Mouse (Mus musculus) neural tube, embryonic 12.5 days (tissue): Measurements from ENCODE around the gene Adad2. TPM values are rescaled to one million over a fixed set of nuclear protein-coding genes. Genes with fewer than 3 reads are reported as not detected.

ENCODE experiments used
- ATAC-seq: fragments of 200-750 bp; cut with Nextera tagmentation; 2 replicates; pipeline ENCODE4 v1.8.0; 2017; ENCODE audit warnings: low read depth, mild to moderate bottlenecking, moderate TSS enrichment, moderate library complexity; ENCODE audit not compliant: low FRiP score
- H3K27ac ChIP-seq: fragments of 300-500 bp; sonication (generic); 2 replicates; pipeline ENCODE4 v1.5.1; 2016
- H3K27me3 ChIP-seq: fragments of 300-500 bp; sonication (generic); replicated peaks from 2 replicates; pipeline ENCODE4 v1.6.1; 2016; ENCODE audit warnings: mild to moderate bottlenecking
- H3K36me3 ChIP-seq: fragments of 300-500 bp; sonication (generic); 2 replicates; pipeline ENCODE4 v1.6.1; 2016; ENCODE audit warnings: mild to moderate bottlenecking
- H3K4me1 ChIP-seq: fragments of 300-500 bp; sonication (generic); 2 replicates; pipeline ENCODE4 v1.6.1; 2016
- H3K4me2 ChIP-seq: fragments of 300-500 bp; sonication (generic); replicated peaks from 2 replicates; pipeline ENCODE4 v1.6.1; 2016; ENCODE audit warnings: mild to moderate bottlenecking
- H3K4me3 ChIP-seq: fragments of 300-500 bp; sonication (generic); 2 replicates; pipeline ENCODE4 v1.5.1; 2016
- H3K9ac ChIP-seq: fragments of 300-500 bp; sonication (generic); 2 replicates; pipeline ENCODE4 v1.6.1; 2016; ENCODE audit warnings: mild to moderate bottlenecking
- H3K9me3 ChIP-seq: fragments of 300-500 bp; sonication (generic); 2 replicates; pipeline ENCODE4 v1.6.1; 2016; ENCODE audit warnings: mild to moderate bottlenecking
- WGBS: fragments of 180-500 bp; shearing (Covaris S2); methylation state at CpG from one replicate; pipeline ENCODE4 v1.1.7; 2016; 5-methylcytosine and 5-hydroxymethylcytosine counted together
- polyA plus RNA-seq: library from polyadenylated mRNA; unstranded; fragments of >200 nt; fragmentation: Nextera tagmentation; extraction: Ambion mirVana; gene quantifications from 2 replicates; pipeline ENCODE4 v1.2.1, GENCODE M21; 2016

The Adad2 gene
- polyA plus RNA-seq, 1 experiment from 2014 or later, result 0.10 TPM

- WGBS, result 76% methylated on average over 3 of the region's 3 CpGs
- Histone ChIP-seq H3K4me1 (peaks cover 6% of the 10 kb centered on the region; the same call in 1 of the 2 replicates), H3K27me3 (no peaks in the 10 kb centered on the region), H3K9ac (no peak overlapping the region), H3K9me3 (no peaks in the 10 kb centered on the region), H3K27ac (no peak overlapping the region), H3K4me3 (no peak overlapping the region), H3K4me2 (no peak overlapping the region), H3K36me3 (no peaks in the 10 kb centered on the region)
- ATAC-seq, result no peak
These were observed 33.6 kb downstream of the Adad2 start for GRCm38 (mm10) chr8:119646197-119646596.

DNA sequence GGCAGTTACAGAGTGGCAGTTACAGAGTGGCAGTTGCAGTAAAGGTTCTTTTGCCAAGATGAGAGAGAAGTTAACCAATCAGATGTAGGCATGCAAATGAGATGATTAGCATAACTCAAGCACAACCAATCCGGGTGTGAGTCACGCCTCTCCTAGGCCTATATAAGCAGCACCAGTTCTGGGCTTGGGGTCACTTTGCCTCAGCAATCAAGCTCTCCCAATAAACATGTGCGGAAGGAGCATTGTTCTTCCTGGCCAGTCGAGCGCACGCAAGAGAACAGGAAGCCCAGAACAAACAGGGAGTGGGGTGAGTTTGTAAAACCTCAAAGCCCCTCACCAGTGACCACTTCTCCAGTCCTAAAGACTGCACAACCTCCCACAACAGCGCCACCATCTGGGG lies 34.3 kb downstream of the Adad2 start:
- 83% methylated on average over 7 of the region's 7 CpGs for WGBS

GRCm38 (mm10) chr8:119651324-119651723 lies 38.8 kb downstream of the Adad2 start:
- H3K4me1 ChIP-seq, result peaks cover 7% of the 10 kb centered on the region; the same call in 1 of the 2 replicates
- WGBS, result 65% methylated on average over 2 of the region's 2 CpGs
- H3K9me3 ChIP-seq, result no peaks in the 10 kb centered on the region
- H3K36me3 ChIP-seq, result no peaks in the 10 kb centered on the region
- H3K27ac ChIP-seq, result no peak overlapping the region
- H3K4me3 ChIP-seq, result no peak overlapping the region
- no peaks in the 10 kb centered on the region for H3K27me3 ChIP-seq
- H3K4me2 ChIP-seq, result no peak overlapping the region
- H3K9ac ChIP-seq, result no peak overlapping the region
- no peak for ATAC-seq

More for the DNA sequence above, 34.3 kb downstream of the Adad2 start:
- no peak for ATAC-seq
- Histone ChIP-seq H3K27me3 (no peaks in the 10 kb centered on the region), H3K9me3 (no peaks in the 10 kb centered on the region), H3K27ac (no peak overlapping the region), H3K4me1 (peaks cover 6% of the 10 kb centered on the region; the same call in 1 of the 2 replicates), H3K9ac (no peak overlapping the region), H3K36me3 (no peaks in the 10 kb centered on the region), H3K4me2 (no peak overlapping the region), H3K4me3 (no peak overlapping the region)

DNA sequence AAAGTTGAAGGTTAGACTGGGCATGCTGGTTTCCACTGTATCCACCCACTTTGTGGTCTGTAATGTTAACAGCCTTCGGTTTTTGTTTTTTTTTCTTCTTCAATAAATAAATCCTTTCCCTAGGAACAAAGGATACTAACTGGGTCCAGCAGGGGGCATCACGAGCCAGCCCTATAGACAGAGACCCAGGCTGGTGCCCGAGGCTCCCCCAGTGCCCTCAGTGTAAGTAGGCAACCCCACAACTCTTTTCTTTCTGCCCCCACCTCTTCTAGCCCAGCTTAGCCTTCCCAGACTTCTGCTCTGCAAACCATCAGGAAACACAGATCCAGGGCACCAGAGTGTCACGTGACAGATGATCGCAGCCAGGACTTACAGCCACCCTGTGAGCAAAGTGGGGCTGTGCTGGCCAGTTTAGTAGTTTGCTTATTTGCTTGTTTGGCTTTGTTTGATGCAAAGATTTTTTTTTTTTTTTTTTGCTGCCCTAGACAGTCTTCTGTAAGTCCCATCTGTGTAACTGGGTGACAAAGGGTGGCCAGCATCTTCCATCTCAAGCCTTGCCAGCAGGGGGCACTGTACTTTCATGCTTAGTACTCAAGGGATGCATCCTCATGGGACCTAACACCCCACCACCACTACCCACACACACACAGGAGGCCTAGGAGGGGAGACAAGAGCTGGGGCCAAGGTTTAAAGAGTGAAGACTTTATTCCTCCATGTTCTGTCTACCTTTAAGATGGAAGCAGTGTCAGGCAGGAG lies 44.3 kb downstream of the Adad2 start:
- Histone ChIP-seq H3K27me3 (no peaks in the 10 kb centered on the region), H3K4me1 (peaks cover 15% of the 10 kb centered on the region), H3K27ac (no peak overlapping the region), H3K9ac (no peak overlapping the region), H3K36me3 (no peaks in the 10 kb centered on the region), H3K4me3 (no peak overlapping the region), H3K4me2 (no peak overlapping the region), H3K9me3 (no peaks in the 10 kb centered on the region)
- WGBS, result 55% methylated on average over 5 of the region's 5 CpGs
- ATAC-seq, result no peak

- no peak overlapping the region for H3K4me2 ChIP-seq
- no peaks in the 10 kb centered on the region for H3K9me3 ChIP-seq
- no peak overlapping the region for H3K9ac ChIP-seq
- WGBS, result 5% methylated on average over 9 of the region's 9 CpGs
- no peak overlapping the region for H3K4me3 ChIP-seq
- no peaks in the 10 kb centered on the region for H3K36me3 ChIP-seq
- ATAC-seq, result no peak
- H3K27ac ChIP-seq, result no peak overlapping the region
- H3K4me1 ChIP-seq, result peaks cover 8% of the 10 kb centered on the region
- H3K27me3 ChIP-seq, result peaks cover 6% of the 10 kb centered on the region; the same call in 1 of the 2 replicates
These were observed 48.5 kb downstream of the Adad2 start for GRCm38 (mm10) chr8:119661081-119661480.

GRCm38 (mm10) chr8:119661892-119662291 lies 49.3 kb downstream of the Adad2 start:
- no peak for ATAC-seq
- WGBS, result 72% methylated on average over 6 of the region's 6 CpGs
- no peak overlapping the region for H3K9ac ChIP-seq
- H3K36me3 ChIP-seq, result no peaks in the 10 kb centered on the region
- H3K27me3 ChIP-seq, result peaks cover 6% of the 10 kb centered on the region; the same call in 1 of the 2 replicates
- no peak overlapping the region for H3K4me3 ChIP-seq
- no peak overlapping the region for H3K27ac ChIP-seq
- H3K9me3 ChIP-seq, result no peaks in the 10 kb centered on the region
- peaks cover 8% of the 10 kb centered on the region for H3K4me1 ChIP-seq
- no peak overlapping the region for H3K4me2 ChIP-seq

- WGBS, result 63% methylated on average over 11 of the region's 11 CpGs
- Histone ChIP-seq H3K27me3 (peaks cover 13% of the 10 kb centered on the region; the same call in 1 of the 2 replicates), H3K9me3 (no peaks in the 10 kb centered on the region), H3K4me2 (no peak overlapping the region), H3K36me3 (no peaks in the 10 kb centered on the region), H3K27ac (no peak overlapping the region), H3K9ac (no peak overlapping the region), H3K4me1 (peaks cover 8% of the 10 kb centered on the region), H3K4me3 (no peak overlapping the region)
- ATAC-seq, result no peak
These were observed 50.9 kb downstream of the Adad2 start for GRCm38 (mm10) chr8:119663440-119663839.

DNA sequence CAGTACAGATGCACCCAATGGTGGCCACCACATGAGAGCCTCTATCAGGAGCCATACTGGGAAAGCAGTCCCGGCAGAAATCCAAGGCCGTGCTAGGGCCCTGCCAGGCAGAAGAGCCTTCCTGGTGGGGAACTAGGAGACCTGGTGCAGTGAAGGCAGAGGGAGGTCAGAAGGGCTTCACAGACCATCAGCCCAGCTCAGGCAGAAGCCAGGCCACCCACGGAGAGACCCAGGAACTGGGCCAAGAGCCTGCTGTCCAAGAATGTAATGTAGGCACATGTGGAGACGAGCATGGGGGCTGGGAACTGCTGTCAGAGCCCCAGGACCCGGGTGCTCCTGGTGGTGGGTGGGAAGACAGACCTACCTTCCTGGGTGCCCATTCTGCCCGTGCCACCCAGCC lies 52.7 kb downstream of the Adad2 start:
- H3K27me3 ChIP-seq, result peaks cover 13% of the 10 kb centered on the region; the same call in 1 of the 2 replicates
- H3K36me3 ChIP-seq, result no peaks in the 10 kb centered on the region
- H3K9me3 ChIP-seq, result no peaks in the 10 kb centered on the region
- peaks cover 8% of the 10 kb centered on the region for H3K4me1 ChIP-seq
- H3K27ac ChIP-seq, result no peak overlapping the region
- 83% methylated on average over 6 of the region's 6 CpGs for WGBS
- no peak for ATAC-seq
- no peak overlapping the region for H3K4me2 ChIP-seq
- H3K4me3 ChIP-seq, result no peak overlapping the region
- no peak overlapping the region for H3K9ac ChIP-seq

Other genes starting within 250 kb of the Adad2 start
- 15.1 and 16.3 TPM in 2 replicates for gene Mlycd, start 217.9 kb upstream of the Adad2 start, polyA plus RNA-seq
- gene Osgin1, start 178.6 kb upstream of the Adad2 start, polyA plus RNA-seq, result 0.13 and 0.42 TPM in 2 replicates
- gene Necab2, start 166.0 kb upstream of the Adad2 start, polyA plus RNA-seq, result 26.3 and 29.5 TPM in 2 replicates
- gene Slc38a8, start 111.0 kb upstream of the Adad2 start, polyA plus RNA-seq, result not detected in 2 replicates
- gene Mbtps1, start 54.0 kb upstream of the Adad2 start, polyA plus RNA-seq, result 92.3 and 96.2 TPM in 2 replicates
- gene Hsdl1, start 37.6 kb upstream of the Adad2 start, polyA plus RNA-seq, result 94.2 and 100 TPM in 2 replicates
- 0.08 TPM in 1 of 2 replicates, not detected in the other for gene Dnaaf1, start 37.5 kb upstream of the Adad2 start, polyA plus RNA-seq
- gene Taf1c, start 7.5 kb upstream of the Adad2 start, polyA plus RNA-seq, result 15.8 and 16.7 TPM in 2 replicates
- 0.10 and 0.18 TPM in 2 replicates for gene Kcng4, start 22.9 kb downstream of the Adad2 start, polyA plus RNA-seq
- gene Wfdc1, start 53.6 kb downstream of the Adad2 start, polyA plus RNA-seq, result 0.82 and 1.6 TPM in 2 replicates
- gene Atp2c2, start 87.3 kb downstream of the Adad2 start, polyA plus RNA-seq, result 0.33 and 0.55 TPM in 2 replicates
- 11.6 and 12.1 TPM in 2 replicates for gene Tldc1, start 165.7 kb downstream of the Adad2 start, polyA plus RNA-seq
- gene Cotl1, start 227.8 kb downstream of the Adad2 start, polyA plus RNA-seq, result 219 and 263 TPM in 2 replicates
- gene Klhl36, start 249.5 kb downstream of the Adad2 start, polyA plus RNA-seq, result 10.8 and 10.9 TPM in 2 replicates